ENCODE assay signal across 30 mouse cellular contexts in genomic region chr6:116351534-116351933, GRCm38 (mm10). TPM values are rescaled to one million over a fixed set of nuclear protein-coding genes. Genes with fewer than 3 reads are reported as not detected.
DNase-seq lines count a peak whose midpoint lies in the region; ATAC-seq and TF ChIP-seq lines count a peak whose summit lies in the region.
"Had no signal": no experiment of that assay in that cellular context is flagged by ENCODE, and none has a peak within 500 bp of the region (broad histone marks: within the 10 kb centered on the region; RNA-seq: fewer than 3 reads in every experiment).

No protein-coding gene starts in this region.

- no peak for ATAC-seq in liver, embryonic 11.5 days (replicated peaks; ENCODE audit: low FRiP score)
- no peak for ATAC-seq in liver, embryonic 16.5 days (ENCODE audit: low read depth)
- ATAC-seq: forebrain, postnatal 0 days; intestine, postnatal 0 days; lung, postnatal 0 days; midbrain, embryonic 15.5 days had no signal

- H3K4me3 ChIP-seq in bone marrow, adult 2 months (replicated peaks; ENCODE audit: control insufficient read depth, low read depth, low read length): peak overlapping the region; percentile 64
- no peak overlapping the region for H3K4me3 ChIP-seq in liver, embryonic 11.5 days (ENCODE audit: low read depth, low read length)
- H3K4me3 ChIP-seq in liver, embryonic 16.5 days (ENCODE audit: low read depth, low read length): peak overlapping the region; percentile 67
- H3K4me3 ChIP-seq: heart, embryonic 10.5 days; limb, embryonic 12.5 days; megakaryocyte, embryonic 14.5 days; midbrain, embryonic 15.5 days; neural tube, embryonic 15.5 days had no signal

- 71% methylated on average over 4 of the region's 4 CpGs for WGBS in bone marrow, adult 2 months
- 78% methylated on average over 4 of the region's 4 CpGs for WGBS in liver, embryonic 11.5 days
- 51% methylated on average over 4 of the region's 4 CpGs for WGBS in liver, embryonic 16.5 days (ENCODE audit: insufficient replicate concordance)

- no peak overlapping the region for H3K9ac ChIP-seq in liver, embryonic 11.5 days (ENCODE audit: low read depth, low read length)
- H3K9ac ChIP-seq in liver, embryonic 16.5 days (ENCODE audit: low read depth, low read length): peak overlapping the region; percentile 54
- H3K9ac ChIP-seq: forebrain, postnatal 0 days; hindbrain, embryonic 14.5 days; limb, embryonic 12.5 days; midbrain, embryonic 15.5 days; neural tube, embryonic 15.5 days had no signal

- DNase-seq in c-Kit-positive CD71-positive TER-119-positive erythroid progenitor cells, embryonic 14.5 days (ENCODE audit: low spot score): peak; percentile 37
- DNase-seq in liver, embryonic 11.5 days (ENCODE audit: low spot score): no peak
- no peak for DNase-seq in adrenal gland, postnatal 10 days
- DNase-seq in kidney, adult 11 months: no peak
- no peak for DNase-seq in heart, postnatal 36 days
- DNase-seq: adrenal gland, postnatal 25 days; cerebellum, adult 11 months; cerebellum, adult 9-10 months; cerebellum, postnatal 36 days; forebrain, postnatal 0 days; gastrocnemius, postnatal 14 days; heart, postnatal 4 days; kidney, postnatal 25 days; lung, adult 18-20 months; lung, postnatal 4 days; right cerebral cortex, postnatal 4 days; thymus, adult 18-20 months; thymus, postnatal 36 days had no signal

- H3K9me3 ChIP-seq in liver, embryonic 11.5 days (ENCODE audit: control insufficient read depth, low read length): no peaks in the 10 kb centered on the region
- no peaks in the 10 kb centered on the region for H3K9me3 ChIP-seq in liver, embryonic 16.5 days (replicated peaks; ENCODE audit: control insufficient read depth, low read length)
- H3K9me3 ChIP-seq: heart, embryonic 10.5 days; limb, embryonic 12.5 days; megakaryocyte, embryonic 14.5 days; midbrain, embryonic 15.5 days; neural tube, embryonic 15.5 days had no signal

- intact Hi-C loops in heart, postnatal 36 days (cut with DNase I): no loop called here

- TF ChIP-seq POLR2A in bone marrow, adult 2 months (IDR thresholded peaks at IDR 0.05; ENCODE audit: borderline replicate concordance, control insufficient read depth, low read depth, low read length): no peak

- H3K27me3 ChIP-seq in liver, embryonic 11.5 days (replicated peaks; ENCODE audit: control insufficient read depth, insufficient read depth, low read length): no peaks in the 10 kb centered on the region
- no peaks in the 10 kb centered on the region for H3K27me3 ChIP-seq in liver, embryonic 16.5 days (ENCODE audit: control insufficient read depth, insufficient read depth, low read depth, low read length)
- H3K27me3 ChIP-seq: CH12.LX; limb, embryonic 12.5 days; megakaryocyte, embryonic 14.5 days; midbrain, embryonic 15.5 days; neural tube, embryonic 15.5 days had no signal

- TF ChIP-seq CTCF in bone marrow, adult 2 months (IDR thresholded peaks at IDR 0.05; ENCODE audit: control insufficient read depth, insufficient read depth, low read length): no peak

- no peaks in the 10 kb centered on the region; the same call in 1 of the 2 replicates for H3K36me3 ChIP-seq in liver, embryonic 11.5 days (ENCODE audit: control insufficient read depth, insufficient read depth, low read length)
- H3K36me3 ChIP-seq in liver, embryonic 16.5 days (ENCODE audit: control insufficient read depth, insufficient read depth): no peaks in the 10 kb centered on the region
- H3K36me3 ChIP-seq: heart, embryonic 10.5 days; limb, embryonic 12.5 days; midbrain, embryonic 15.5 days; neural tube, embryonic 15.5 days had no signal

- no peaks in the 10 kb centered on the region; the same call in 1 of the 2 replicates for H3K4me1 ChIP-seq in bone marrow, adult 2 months (ENCODE audit: control insufficient read depth, insufficient read depth, low read length)
- peaks cover 10% of the 10 kb centered on the region for H3K4me1 ChIP-seq in liver, embryonic 11.5 days (replicated peaks; ENCODE audit: control insufficient read depth, insufficient read depth, low read length)
- peaks cover 35% of the 10 kb centered on the region for H3K4me1 ChIP-seq in liver, embryonic 16.5 days (ENCODE audit: control insufficient read depth, low read depth, low read length)
- H3K4me1 ChIP-seq: limb, embryonic 12.5 days; midbrain, embryonic 15.5 days; neural tube, embryonic 15.5 days had no signal

- peak overlapping the region; percentile 26 for H3K27ac ChIP-seq in bone marrow, adult 2 months (ENCODE audit: control insufficient read depth, insufficient read depth, low read depth, low read length, poor library complexity)
- H3K27ac ChIP-seq in liver, embryonic 11.5 days (ENCODE audit: low read depth, low read length): no peak overlapping the region; the same call in 1 of the 2 replicates
- H3K27ac ChIP-seq in liver, embryonic 16.5 days (ENCODE audit: low read length): peak overlapping the region; percentile 87
- H3K27ac ChIP-seq: heart, embryonic 10.5 days; hindbrain, embryonic 14.5 days; limb, embryonic 12.5 days; midbrain, embryonic 15.5 days; neural tube, embryonic 15.5 days; stomach, postnatal 0 days had no signal

- peak overlapping the region; percentile 72 for H3K4me2 ChIP-seq in liver, embryonic 11.5 days
- peak overlapping the region; percentile 53 for H3K4me2 ChIP-seq in liver, embryonic 16.5 days (ENCODE audit: low read depth, low read length)
- H3K4me2 ChIP-seq: hindbrain, embryonic 14.5 days; limb, embryonic 12.5 days; midbrain, embryonic 15.5 days; neural tube, embryonic 15.5 days had no signal

RNA-seq across cellular contexts. Expression of gene March8, which starts 13.7 kb away (rescaled TPM):
- polyA plus RNA-seq in bone marrow, adult 2 months (2011; ENCODE audit: insufficient read depth, insufficient read length, low replicate concordance, missing spikeins): 61.5 and 67.5 TPM in 2 replicates
- 41.3 and 43.4 TPM in 2 replicates for polyA plus RNA-seq in liver, embryonic 11.5 days (2014; fragmentation: Nextera tagmentation; extraction: Ambion mirVana)
- 91.7 TPM in 2 replicates for polyA plus RNA-seq in liver, embryonic 16.5 days (2015; fragmentation: Nextera tagmentation; extraction: Ambion mirVana)
- 10 to 100 TPM; 50.7 to 67.1 TPM for total RNA-seq in adrenal gland, postnatal 10 days (2021)
- total RNA-seq in heart, postnatal 36 days (2021): 10 to 100 TPM; 45.4 to 50.6 TPM
